Mouse (Mus musculus) heart, postnatal 0 days (tissue): ENCODE measurements around the gene Bmpr2. TPM values are rescaled to one million over a fixed set of nuclear protein-coding genes. Genes with fewer than 3 reads are reported as not detected.

Experiments used
- ATAC-seq: fragments of 200-750 bp; cut with Nextera tagmentation; 2 replicates; pipeline ENCODE4 v1.8.0; 2017; ENCODE audit warnings: low read depth, moderate number of reproducible peaks, moderate library complexity; ENCODE audit not compliant: insufficient read depth
- DNase-seq: peaks from one replicate; pipeline ENCODE4 v3.0.0-alpha.2; 2016; ENCODE audit warnings: low spot score
- H3K27ac ChIP-seq: fragments of 300-500 bp; sonication (generic); 2 replicates; pipeline ENCODE4 v1.5.1; 2014; ENCODE audit warnings: low read depth, mild to moderate bottlenecking
- H3K27me3 ChIP-seq: fragments of 300-500 bp; sonication (generic); 2 replicates; pipeline ENCODE4 v1.6.1; 2014; ENCODE audit warnings: low read length, mixed read lengths; ENCODE audit not compliant: control insufficient read depth, insufficient read depth
- H3K36me3 ChIP-seq: fragments of 300-500 bp; sonication (generic); replicated peaks from 2 replicates; pipeline ENCODE4 v1.6.1; 2014; ENCODE audit warnings: low read length, mixed read lengths; ENCODE audit not compliant: control insufficient read depth, insufficient read depth
- H3K4me1 ChIP-seq: fragments of 300-500 bp; sonication (generic); 2 replicates; pipeline ENCODE4 v1.6.1; 2014; ENCODE audit warnings: antibody characterized with exemption; ENCODE audit not compliant: control insufficient read depth, insufficient read depth
- H3K4me2 ChIP-seq: fragments of 300-500 bp; sonication (generic); 2 replicates; pipeline ENCODE4 v1.6.1; 2014; ENCODE audit warnings: low read depth, mild to moderate bottlenecking, low read length, moderate library complexity
- H3K4me3 ChIP-seq: fragments of 300-500 bp; sonication (generic); 2 replicates; pipeline ENCODE4 v1.5.1; 2014; ENCODE audit warnings: low read depth, low read length
- H3K9ac ChIP-seq: fragments of 300-500 bp; sonication (generic); replicated peaks from 2 replicates; pipeline ENCODE4 v1.6.1; 2014; ENCODE audit warnings: low read depth, low read length, mixed read lengths
- H3K9me3 ChIP-seq: fragments of 300-500 bp; sonication (generic); replicated peaks from 2 replicates; pipeline ENCODE4 v1.6.1; 2016; ENCODE audit warnings: low read length; ENCODE audit not compliant: control insufficient read depth
- CTCF ChIP-seq: IDR thresholded peaks from 2 replicates; pipeline ENCODE4 v1.5.1; 2016; ENCODE audit warnings: antibody characterized with exemption, control low read depth, low read depth
- EP300 ChIP-seq: IDR thresholded peaks from 2 replicates; pipeline ENCODE4 v1.6.1; 2016; ENCODE audit warnings: antibody characterized with exemption, low read depth
- WGBS: fragments of 180-500 bp; shearing (Covaris S2); extraction: QIAGEN DNeasy Blood & Tissue Kit; methylation state at CpG from one replicate; pipeline ENCODE4 v1.1.7; 2014; 5-methylcytosine and 5-hydroxymethylcytosine counted together
- polyA plus RNA-seq: library from polyadenylated mRNA; unstranded; fragments of >200 nt; fragmentation: Nextera tagmentation; extraction: Ambion mirVana; gene quantifications from 2 replicates; pipeline ENCODE4 v1.2.1, GENCODE M21; 2015
- total RNA-seq: library from RNA; depleted of rRNA; stranded (reverse); fragments of >200 nt; gene quantifications from 2 replicates; pipeline ENCODE4 v1.2.3, GENCODE M21; 2014; ENCODE audit warnings: low replicate concordance

Gene Bmpr2
- total and polyA plus RNA-seq, 2 experiments from 2014 or later: 6.1 to 30.5 TPM

DNA sequence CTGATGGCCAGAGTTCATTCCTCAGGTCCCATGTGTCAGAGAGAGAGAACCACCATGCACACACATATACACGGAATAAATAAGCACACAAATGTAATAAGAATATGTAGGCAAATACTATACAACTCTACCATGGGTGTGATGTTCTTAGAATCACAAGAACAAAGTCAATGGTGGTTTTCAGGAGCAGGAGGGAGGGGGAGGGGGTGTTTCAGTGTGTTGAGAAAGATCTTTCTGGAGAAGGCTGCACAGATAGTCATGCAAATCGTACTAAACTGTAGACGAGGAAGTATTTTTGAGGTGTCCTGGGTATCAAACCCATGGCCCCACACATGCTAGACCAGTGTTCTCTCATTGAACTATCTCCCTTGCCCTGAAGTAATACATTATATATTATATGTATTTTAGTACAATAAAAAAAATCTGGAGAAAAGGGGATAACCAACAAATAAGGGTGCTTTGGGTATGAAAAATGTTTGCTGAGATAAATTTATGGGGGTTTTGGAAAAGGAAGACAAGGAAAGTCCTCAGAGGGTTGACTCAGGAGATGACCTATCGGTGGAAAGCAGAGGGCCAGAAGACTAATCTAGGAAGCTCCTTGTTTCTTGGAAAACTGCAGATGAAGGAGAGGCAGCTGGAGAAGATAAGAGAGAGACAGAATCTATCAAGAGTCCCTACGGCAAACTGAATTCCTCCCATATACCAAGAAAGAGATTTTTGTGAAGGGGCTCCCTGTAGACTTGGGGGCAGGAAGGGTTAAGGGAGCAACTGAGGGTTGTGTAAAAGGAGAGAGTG is 138.1 kb downstream of the Bmpr2 start:
- ATAC-seq (no peak), DNase-seq (no peak)
- peak overlapping the region; percentile 69; the same call in 1 of the 2 replicates for H3K27ac ChIP-seq
- H3K4me1 ChIP-seq: peaks cover 4% of the 10 kb centered on the region; the same call in 1 of the 2 replicates
- TF ChIP-seq EP300 (no peak), CTCF (no peak)
- no peaks in the 10 kb centered on the region for H3K27me3 ChIP-seq
- H3K36me3 ChIP-seq: no peaks in the 10 kb centered on the region
- H3K4me3 ChIP-seq: no peak overlapping the region
- no peak overlapping the region for H3K4me2 ChIP-seq
- H3K9me3 ChIP-seq: no peaks in the 10 kb centered on the region
- H3K9ac ChIP-seq: no peak overlapping the region
- 81% methylated on average over 5 of the region's 5 CpGs for WGBS

DNA sequence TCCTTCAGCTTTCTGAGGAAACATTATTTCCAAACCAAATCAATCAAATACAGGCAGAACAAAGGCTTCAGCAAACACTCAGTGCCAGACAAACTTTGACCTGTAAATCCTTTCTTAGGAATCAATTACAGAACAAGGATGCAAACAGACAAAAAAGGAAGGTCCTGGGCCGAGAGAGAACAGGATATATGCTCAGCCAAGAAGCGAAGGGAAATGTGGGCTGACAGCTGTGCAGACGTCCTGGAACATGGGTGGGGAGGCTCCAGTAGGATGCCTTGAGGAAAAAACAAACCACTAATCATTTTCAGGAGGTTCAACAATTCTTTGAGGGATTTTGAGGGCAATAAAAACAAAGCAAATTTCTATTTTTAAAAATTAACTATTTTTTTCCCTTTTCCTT is 139.4 kb downstream of the Bmpr2 start:
- ATAC-seq: peak; percentile 73
- peak overlapping the region; percentile 69; the same call in 1 of the 2 replicates for H3K27ac ChIP-seq
- no peak overlapping the region for H3K4me2 ChIP-seq
- H3K4me3 ChIP-seq: no peak overlapping the region
- no peak overlapping the region for H3K9ac ChIP-seq
- H3K36me3 ChIP-seq: no peaks in the 10 kb centered on the region
- peaks cover 4% of the 10 kb centered on the region; the same call in 1 of the 2 replicates for H3K4me1 ChIP-seq
- WGBS: 52% methylated on average over 3 of the region's 3 CpGs
- TF ChIP-seq EP300: peak; percentile 85
- TF ChIP-seq CTCF: no peak
- DNase-seq: no peak
- no peaks in the 10 kb centered on the region for H3K27me3 ChIP-seq
- no peaks in the 10 kb centered on the region for H3K9me3 ChIP-seq

DNA sequence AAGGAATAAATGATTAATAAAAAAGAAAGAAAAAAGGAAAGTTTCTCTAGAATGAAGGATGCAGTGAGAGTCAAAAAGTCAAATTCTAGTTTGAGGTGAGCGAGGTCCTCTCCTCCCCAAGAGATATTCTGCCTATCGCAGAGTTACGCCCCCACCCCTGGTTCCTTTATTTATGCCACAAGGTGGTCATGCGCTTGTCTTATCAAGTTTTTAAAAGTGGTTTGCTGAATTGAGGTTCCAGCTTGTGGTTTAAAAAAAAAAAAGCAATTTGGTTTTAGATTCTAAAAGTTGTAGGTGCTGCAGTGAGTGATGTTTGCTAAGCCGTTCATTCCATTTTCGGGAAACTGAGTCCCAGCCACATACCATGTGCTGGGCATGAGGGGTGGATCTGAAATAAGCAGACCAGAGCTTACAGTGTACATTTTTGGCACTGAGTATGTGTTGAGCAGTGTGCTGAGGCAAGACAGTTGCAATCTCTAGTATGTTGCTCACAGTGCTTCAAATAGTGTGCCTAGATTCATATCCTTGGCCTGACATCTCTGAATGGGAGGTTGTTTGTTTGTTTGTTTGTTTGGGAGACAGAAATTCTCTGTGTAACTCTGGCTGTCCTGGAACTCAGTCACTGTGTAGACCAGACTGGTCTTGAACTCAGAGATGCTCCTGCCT is 141.6 kb downstream of the Bmpr2 start:
- Histone ChIP-seq H3K36me3 (no peaks in the 10 kb centered on the region), H3K4me1 (no peaks in the 10 kb centered on the region; the same call in 1 of the 2 replicates), H3K4me3 (no peak overlapping the region), H3K27ac (no peak overlapping the region), H3K27me3 (no peaks in the 10 kb centered on the region), H3K4me2 (no peak overlapping the region), H3K9ac (no peak overlapping the region), H3K9me3 (no peaks in the 10 kb centered on the region)
- DNase-seq (no peak), ATAC-seq (no peak)
- WGBS: 86% methylated on average over 6 of the region's 6 CpGs
- TF ChIP-seq CTCF (no peak), EP300 (no peak)

DNA sequence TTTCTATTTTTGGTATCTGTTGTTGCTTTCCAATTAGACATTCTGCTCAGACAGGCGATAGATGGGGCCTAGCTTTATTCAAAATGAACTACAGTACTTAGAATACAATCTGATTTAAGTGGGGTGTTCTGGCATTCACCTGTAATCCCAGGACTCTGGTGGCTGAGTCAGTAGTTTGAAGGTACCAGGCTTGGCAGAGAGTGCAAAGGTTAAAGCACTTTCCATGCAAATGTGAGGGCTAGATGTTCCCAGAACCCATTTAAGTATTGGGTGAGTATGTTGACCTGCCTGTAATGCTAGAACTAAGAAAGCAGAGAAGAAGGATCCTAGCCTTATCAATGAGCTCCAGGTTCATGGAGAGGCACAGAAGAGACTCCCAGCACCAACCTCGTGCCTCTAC is 142.7 kb downstream of the Bmpr2 start:
- DNase-seq (no peak), ATAC-seq (no peak)
- Histone ChIP-seq H3K4me1 (no peaks in the 10 kb centered on the region), H3K27ac (no peak overlapping the region), H3K9me3 (no peaks in the 10 kb centered on the region), H3K36me3 (no peaks in the 10 kb centered on the region), H3K27me3 (no peaks in the 10 kb centered on the region), H3K9ac (no peak overlapping the region), H3K4me3 (no peak overlapping the region), H3K4me2 (no peak overlapping the region)
- WGBS: 58% methylated on average over 2 of the region's 2 CpGs
- TF ChIP-seq EP300: no peak
- TF ChIP-seq CTCF: no peak

DNA sequence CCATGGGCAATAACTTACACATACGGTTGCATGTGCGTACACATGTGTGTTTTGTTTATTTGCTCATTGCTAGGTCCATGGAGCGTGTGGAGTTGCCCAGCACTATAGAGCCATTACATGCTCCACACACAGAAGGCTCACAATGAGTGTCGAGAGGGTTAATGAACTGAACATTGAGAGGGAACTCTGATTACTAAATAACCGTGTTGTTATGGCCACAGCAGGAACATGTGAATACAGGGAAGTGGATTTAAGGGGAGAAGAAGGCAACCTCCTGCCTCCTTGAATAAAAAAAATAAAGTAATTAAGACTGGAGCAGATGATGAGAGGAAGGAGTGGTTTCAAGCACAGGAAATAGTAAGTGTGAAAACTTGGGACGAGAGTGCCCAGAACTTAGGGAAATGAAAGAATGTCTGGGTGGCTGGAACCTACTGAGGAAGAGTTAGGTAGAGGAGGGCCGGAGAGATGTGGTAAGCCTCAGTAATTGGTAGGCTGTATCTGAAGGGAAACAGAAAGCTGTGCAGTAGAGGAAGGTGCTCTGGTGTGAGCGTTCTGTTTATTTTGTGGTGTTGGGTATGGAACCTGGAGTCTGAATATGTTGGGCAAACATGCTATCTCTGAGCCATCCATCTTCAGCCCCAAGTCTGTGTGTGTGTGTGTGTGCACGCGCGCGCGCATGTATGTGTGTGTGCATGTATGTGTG is 143.8 kb downstream of the Bmpr2 start:
- Histone ChIP-seq H3K9me3 (no peaks in the 10 kb centered on the region), H3K4me2 (no peak overlapping the region), H3K36me3 (no peaks in the 10 kb centered on the region), H3K4me1 (no peaks in the 10 kb centered on the region), H3K27ac (no peak overlapping the region), H3K9ac (no peak overlapping the region), H3K4me3 (no peak overlapping the region), H3K27me3 (no peaks in the 10 kb centered on the region)
- no peak for ATAC-seq
- DNase-seq: no peak
- 82% methylated on average over 13 of the region's 13 CpGs for WGBS
- TF ChIP-seq EP300: no peak
- TF ChIP-seq CTCF: no peak
